Comparison of ENCODE assay signal across 27 mouse cellular contexts in genomic region chr6:139624756-139625155, GRCm38 (mm10). TPM values are rescaled to one million over a fixed set of nuclear protein-coding genes. Genes with fewer than 3 reads are reported as not detected.
DNase-seq lines count a peak whose midpoint lies in the region; ATAC-seq and TF ChIP-seq lines count a peak whose summit lies in the region.
"Had no signal": no experiment of that assay in that cellular context is flagged by ENCODE, and none has a peak within 500 bp of the region (broad histone marks: within the 10 kb centered on the region; RNA-seq: fewer than 3 reads in every experiment).

No protein-coding gene starts in this region.

- H3K4me1 ChIP-seq in lung, embryonic 14.5 days (ENCODE audit: insufficient read depth) = no peaks in the 10 kb centered on the region
- no peaks in the 10 kb centered on the region for H3K4me1 ChIP-seq in lung, adult 2 months (ENCODE audit: control insufficient read depth, insufficient read depth, low read length)
- H3K4me1 ChIP-seq: embryonic facial prominence, embryonic 15.5 days; forebrain, embryonic 10.5 days; heart, embryonic 15.5 days had no signal

- intact Hi-C loops in gastrocnemius, postnatal 36 days (cut with DNase I) = no loop called here

- no peaks in the 10 kb centered on the region for H3K36me3 ChIP-seq in lung, embryonic 14.5 days (ENCODE audit: insufficient read depth)
- H3K36me3 ChIP-seq: embryonic facial prominence, embryonic 15.5 days; forebrain, embryonic 10.5 days; heart, embryonic 15.5 days had no signal

- no peak overlapping the region for H3K4me3 ChIP-seq in lung, embryonic 14.5 days (ENCODE audit: low read depth, low read length)
- H3K4me3 ChIP-seq in lung, adult 2 months (replicated peaks; ENCODE audit: extremely low read depth, low read depth, low read length) = no peak overlapping the region
- H3K4me3 ChIP-seq: embryonic facial prominence, embryonic 15.5 days; erythroblast, embryonic 14.5 days; forebrain, embryonic 10.5 days; gastrocnemius, adult 2 months; heart, embryonic 15.5 days had no signal

- TF ChIP-seq CTCF in lung, embryonic 14.5 days (IDR thresholded peaks at IDR 0.05; ENCODE audit: low read depth) = no peak
- no peak for TF ChIP-seq CTCF in lung, adult 2 months (IDR thresholded peaks at IDR 0.05; ENCODE audit: insufficient read depth, low read length)

- peak; percentile 87 for ATAC-seq in lung, embryonic 14.5 days (ENCODE audit: insufficient read depth)
- ATAC-seq: activated CD4-positive, CD25-positive, alpha-beta regulatory T cell, adult 4 months; forebrain, embryonic 14.5 days; Patski had no signal

- H3K9ac ChIP-seq in lung, embryonic 14.5 days = no peak overlapping the region
- H3K9ac ChIP-seq: embryonic facial prominence, embryonic 15.5 days; heart, embryonic 15.5 days; hindbrain, embryonic 14.5 days had no signal

- TF ChIP-seq POLR2A in lung, adult 2 months (IDR thresholded peaks at IDR 0.05; ENCODE audit: borderline replicate concordance, extremely low read depth, low read depth, low read length) = no peak

- DNase-seq in gastrocnemius, postnatal 25 days = peak; percentile 6
- DNase-seq in gastrocnemius, postnatal 36 days = no peak
- peak; percentile 71 for DNase-seq in lung, embryonic 14.5 days
- DNase-seq in lung, adult 2 months = no peak
- peak; percentile 64 for DNase-seq in lung, postnatal 10 days
- DNase-seq in lung, postnatal 4 days = peak; percentile 16 to 76
- no peak for DNase-seq in spleen, postnatal 10 days (ENCODE audit: low spot score in 2 of 2)
- DNase-seq in adrenal gland, adult 18-20 months (ENCODE audit: low spot score in 2 of 2) = no peak
- DNase-seq: adrenal gland, adult 2 months; adrenal gland, postnatal 25 days; cerebellum, adult 18-20 months; cerebellum, postnatal 14 days; embryo, embryonic 11 days; gastrocnemius, adult 2 months; heart, adult 18-20 months had no signal

- H3K27ac ChIP-seq in lung, embryonic 14.5 days (ENCODE audit: low read depth) = no peak overlapping the region
- H3K27ac ChIP-seq: embryonic facial prominence, embryonic 15.5 days; forebrain, embryonic 10.5 days; gastrocnemius, adult 2 months; heart, embryonic 15.5 days; hindbrain, embryonic 14.5 days had no signal

- H3K27me3 ChIP-seq in lung, embryonic 14.5 days (ENCODE audit: insufficient read depth, low read length) = no peaks in the 10 kb centered on the region
- H3K27me3 ChIP-seq: CH12.LX; embryonic facial prominence, embryonic 15.5 days; heart, embryonic 15.5 days had no signal

- no peaks in the 10 kb centered on the region for H3K9me3 ChIP-seq in lung, embryonic 14.5 days (ENCODE audit: low read depth, low read length)
- H3K9me3 ChIP-seq: embryonic facial prominence, embryonic 15.5 days; forebrain, embryonic 10.5 days; heart, embryonic 15.5 days had no signal

- H3K4me2 ChIP-seq in lung, embryonic 14.5 days = no peak overlapping the region
- H3K4me2 ChIP-seq: embryonic facial prominence, embryonic 15.5 days; heart, embryonic 11.5 days; heart, embryonic 15.5 days; hindbrain, embryonic 14.5 days had no signal

RNA-seq across cellular contexts. Expression of gene Pik3c2g, which starts 37.7 kb away (rescaled TPM):
- total RNA-seq in gastrocnemius, postnatal 25 days (2021) = not detected
- not detected for total RNA-seq in gastrocnemius, postnatal 36 days (2021)
- polyA plus RNA-seq in lung, embryonic 14.5 days (2014; fragmentation: Nextera tagmentation; extraction: Ambion mirVana) = 1.1 TPM in 2 replicates
- 0.50 and 0.91 TPM in 2 replicates for polyA plus RNA-seq in lung, adult 2 months (2012; rRNA removed)
- 10 to 100 TPM in 1 of 2 experiments, not detected in 1; 43.7 TPM for total RNA-seq in adrenal gland, adult 18-20 months (2021)
- total RNA-seq: CH12.LX; common myeloid progenitor, adult 5-6 weeks; gastrocnemius, adult 2 months; hematopoietic stem cell, adult 5-6 weeks had no signal
- polyA plus RNA-seq: activated CD4-positive, CD25-positive, alpha-beta regulatory T cell, adult 4 months; erythroblast, embryonic 14.5 days; forebrain, embryonic 10.5 days had no signal

Comparison
In these comparisons a context has a peak if more than half of its experiments do, and no peak if none do; other contexts are left out.
1. DNase-seq: peak in gastrocnemius, postnatal 25 days (single experiment), lung, embryonic 14.5 days (single experiment), lung, postnatal 10 days (single experiment) and lung, postnatal 4 days (2 of 2); none in gastrocnemius, postnatal 36 days (0 of 2), lung, adult 2 months (single experiment), spleen, postnatal 10 days (0 of 2) and adrenal gland, adult 18-20 months (0 of 2).